Mouse (Mus musculus) neutrophil, adult 83 days (primary cell): ENCODE data around the gene Slc40a1. TPM values are rescaled to one million over a fixed set of nuclear protein-coding genes. Genes with fewer than 3 reads are reported as not detected.

Experiments
- total RNA-seq, 2 experiments: library from RNA; stranded (reverse); gene quantifications; one replicate each; pipeline ENCODE4 v1.2.4; 2023

The Slc40a1 gene
- 100 to 1,000 TPM; 118 to 127 TPM for total RNA-seq

DNA sequence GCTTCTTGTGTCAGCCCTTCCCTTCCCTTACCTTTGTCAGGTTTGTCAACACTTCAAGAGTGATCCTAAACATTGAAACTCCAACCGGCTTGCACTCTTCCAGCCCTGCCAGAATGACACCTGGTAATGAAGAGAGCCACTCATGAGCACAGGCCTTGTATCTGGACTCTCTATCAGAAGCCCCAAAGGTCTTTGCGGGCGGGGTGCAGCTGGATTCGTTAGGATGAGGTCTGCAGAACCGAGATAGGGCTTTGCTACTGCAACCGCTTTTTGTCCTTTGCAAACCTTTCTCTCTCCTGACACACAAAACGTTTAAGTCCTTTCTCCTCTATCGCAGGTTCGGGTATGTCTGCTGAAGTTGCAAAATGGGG, at the start of gene Slc40a1:
TSS of gene Slc40a1 (minus strand) at position 131 of the 371 bp plus-strand sequence.

DNA sequence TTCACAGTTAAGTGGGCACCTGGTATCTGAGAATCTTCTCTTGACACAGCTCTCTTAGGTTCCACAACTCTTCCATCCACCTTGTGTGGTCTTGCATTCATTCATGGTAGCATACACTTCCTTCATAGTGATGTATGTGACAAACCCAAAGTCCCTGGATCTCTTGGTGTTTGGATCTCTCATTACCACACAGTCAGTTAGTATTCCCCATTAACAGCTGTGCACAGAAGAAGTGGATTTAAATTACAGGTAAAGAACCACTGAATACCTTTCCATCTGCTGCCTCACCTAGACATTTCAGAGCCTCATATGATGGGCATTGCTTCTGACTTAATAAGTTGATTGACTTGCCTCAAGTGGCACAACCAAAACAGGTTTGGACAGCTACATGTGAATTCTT, 36.1 kb downstream of the Slc40a1 start, which contains the start of gene Gm5269:
TSS of gene Gm5269 (minus strand) at position 101 of the 400 bp plus-strand sequence.

Other genes starting within 250 kb of the Slc40a1 start
- gene Wdr75, start 131.4 kb downstream of the Slc40a1 start, total RNA-seq = 10 to 100 TPM; 12.7 to 13.0 TPM
- gene Gm5269, start 36.2 kb downstream of the Slc40a1 start, total RNA-seq = 1 to 10 TPM in 1 of 2 experiments, not detected in 1; 1.3 TPM
- gene Dnah7b, start 139.8 kb upstream of the Slc40a1 start, total RNA-seq = not detected